Mouse (Mus musculus): ENCODE measurements around the gene Macrod1.
A peak's percentile ranks its signal among the peaks of the same experiment; 100 is the strongest.

GRCm38 (mm10) chr19:7039841-7040636, 16.6 kb upstream of the Macrod1 start, which contains the start of gene Stip1:
- TF ChIP-seq CTCF (IDR thresholded peaks at IDR 0.05; ENCODE audit: low read depth, low read length) (no peak), POLR2A (IDR thresholded peaks at IDR 0.05; ENCODE audit: insufficient read depth, low read length) (peak; percentile 93)
